Mouse (Mus musculus): ENCODE results near the gene Kcnip4.

GRCm38 (mm10) chr5:48931881-48932280 is 592.8 kb downstream of the Kcnip4 start:
- TF ChIP-seq MYOG (IDR thresholded peaks at IDR 0.05; ENCODE audit: control insufficient read depth, extremely low read depth, insufficient read length) (no peak), CEBPB (IDR thresholded peaks at IDR 0.05; ENCODE audit: low read depth) (no peak)
